Mouse (Mus musculus) liver, embryonic 15.5 days (tissue): Measurements from ENCODE around the gene Gad1. TPM values are rescaled to one million over a fixed set of nuclear protein-coding genes. Genes with fewer than 3 reads are reported as not detected.

Source experiments
- ATAC-seq: fragments of 200-750 bp; cut with Nextera tagmentation; 2 replicates; pipeline ENCODE4 v1.8.0; 2017; ENCODE audit warnings: moderate number of reproducible peaks, mild to moderate bottlenecking, moderate library complexity; ENCODE audit not compliant: insufficient read depth
- H3K27ac ChIP-seq: fragments of 300-500 bp; sonication (generic); replicated peaks from 2 replicates; pipeline ENCODE4 v1.5.1; 2015; ENCODE audit warnings: mild to moderate bottlenecking, inconsistent platforms
- H3K27me3 ChIP-seq: fragments of 300-500 bp; sonication (generic); 2 replicates; pipeline ENCODE4 v1.6.1; 2015; ENCODE audit warnings: mild to moderate bottlenecking, inconsistent platforms
- H3K36me3 ChIP-seq: fragments of 300-500 bp; sonication (generic); replicated peaks from 2 replicates; pipeline ENCODE4 v1.6.1; 2015; ENCODE audit warnings: moderate library complexity, mild to moderate bottlenecking, inconsistent platforms
- H3K4me1 ChIP-seq: fragments of 300-500 bp; sonication (generic); replicated peaks from 2 replicates; pipeline ENCODE4 v1.6.1; 2015; ENCODE audit warnings: inconsistent platforms
- H3K4me2 ChIP-seq: fragments of 300-500 bp; sonication (generic); 2 replicates; pipeline ENCODE4 v1.6.1; 2015; ENCODE audit warnings: moderate library complexity, mild to moderate bottlenecking, inconsistent platforms
- H3K4me3 ChIP-seq: fragments of 300-500 bp; sonication (generic); replicated peaks from 2 replicates; pipeline ENCODE4 v1.5.1; 2015; ENCODE audit warnings: mild to moderate bottlenecking, inconsistent platforms
- H3K9ac ChIP-seq: fragments of 300-500 bp; sonication (generic); 2 replicates; pipeline ENCODE4 v1.6.1; 2015; ENCODE audit warnings: moderate library complexity, mild to moderate bottlenecking, inconsistent platforms
- H3K9me3 ChIP-seq: fragments of 300-500 bp; sonication (generic); replicated peaks from 2 replicates; pipeline ENCODE4 v1.6.1; 2016; ENCODE audit warnings: inconsistent platforms
- WGBS: fragments of 180-500 bp; shearing (Covaris S2); methylation state at CpG from one replicate; pipeline ENCODE4 v1.1.7; 2015; ENCODE audit warnings: mixed read lengths; ENCODE audit not compliant: insufficient replicate concordance; 5-methylcytosine and 5-hydroxymethylcytosine counted together
- polyA plus RNA-seq: library from polyadenylated mRNA; unstranded; fragments of >200 nt; fragmentation: Nextera tagmentation; extraction: Ambion mirVana; gene quantifications from 2 replicates; pipeline ENCODE4 v1.2.1, GENCODE M21; 2015

The Gad1 gene
- polyA plus RNA-seq, 1 experiment from 2014 or later: 0.08 TPM

DNA sequence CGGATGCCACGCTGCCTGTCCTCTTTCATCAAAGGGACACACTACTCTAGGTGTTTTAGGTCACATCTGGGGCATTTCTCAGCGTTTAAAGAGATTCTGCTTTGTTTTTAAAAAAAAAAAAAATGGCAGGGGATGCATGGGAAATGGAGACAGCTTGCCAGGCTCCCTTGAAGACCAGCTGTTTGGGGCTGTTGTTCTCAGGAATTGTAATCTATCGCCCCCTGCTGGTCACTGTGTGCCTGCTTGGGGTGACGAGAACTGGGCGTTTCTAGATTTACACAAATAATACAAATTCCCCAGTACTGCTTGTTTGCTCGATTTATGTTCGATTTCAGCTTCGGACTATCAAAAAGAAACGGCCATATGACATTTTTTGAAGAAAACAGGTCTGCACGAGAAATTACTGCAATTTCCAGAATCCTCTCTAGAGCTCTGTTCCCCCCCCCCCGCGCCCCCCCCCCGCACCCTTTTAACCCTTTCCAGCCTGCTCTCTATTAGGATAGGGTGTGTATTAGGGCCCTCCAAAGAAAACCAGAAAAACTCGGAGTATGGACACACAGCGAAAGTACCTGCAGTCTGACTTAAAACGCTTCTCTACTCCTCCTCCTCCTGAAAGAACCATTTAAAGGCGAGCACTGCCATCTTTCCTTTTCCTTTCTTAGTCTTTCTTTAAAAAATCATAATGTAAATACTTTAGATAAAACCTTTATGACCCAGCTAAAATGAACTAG is 5.4 kb downstream of the Gad1 start:
- H3K27me3 ChIP-seq: peaks cover 53% of the 10 kb centered on the region
- ATAC-seq: no peak
- no peaks in the 10 kb centered on the region for H3K4me1 ChIP-seq
- no peak overlapping the region for H3K4me2 ChIP-seq
- no peak overlapping the region for H3K4me3 ChIP-seq
- no peaks in the 10 kb centered on the region for H3K36me3 ChIP-seq
- no peak overlapping the region for H3K9ac ChIP-seq
- H3K27ac ChIP-seq: no peak overlapping the region
- H3K9me3 ChIP-seq: no peaks in the 10 kb centered on the region
- WGBS: 6% methylated on average over 17 of the region's 18 CpGs

DNA sequence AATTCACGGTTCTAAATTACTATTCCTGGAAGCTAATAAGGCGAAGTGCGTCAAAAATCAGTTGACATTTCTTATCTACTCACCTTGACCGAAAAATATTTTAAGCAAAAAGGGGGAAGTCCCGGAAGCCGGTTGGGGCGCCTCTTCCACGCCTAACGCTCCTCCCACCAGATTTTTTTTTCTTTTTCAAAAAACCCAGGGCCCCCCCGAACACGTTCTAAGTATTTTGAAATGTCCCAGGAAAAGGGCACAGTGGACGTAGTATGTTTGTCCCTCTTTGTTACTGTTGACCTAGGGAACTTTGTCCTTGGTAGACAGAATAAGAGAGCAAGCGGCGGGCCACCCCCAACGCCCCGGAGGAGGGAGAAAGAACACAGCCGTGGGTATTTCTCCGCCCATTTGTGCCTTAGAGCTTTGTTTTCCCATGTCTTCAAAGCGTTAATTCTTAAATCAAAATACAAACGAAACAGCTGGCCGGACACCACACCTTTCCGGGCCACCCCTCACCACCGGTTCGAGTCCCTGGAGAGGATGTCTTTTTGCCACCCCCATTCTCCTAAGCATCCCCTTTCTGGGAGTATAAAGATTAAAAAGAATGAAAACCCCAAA is 6.1 kb downstream of the Gad1 start:
- WGBS: 10% methylated on average over 24 of the region's 24 CpGs
- no peak for ATAC-seq
- H3K4me3 ChIP-seq: no peak overlapping the region

DNA sequence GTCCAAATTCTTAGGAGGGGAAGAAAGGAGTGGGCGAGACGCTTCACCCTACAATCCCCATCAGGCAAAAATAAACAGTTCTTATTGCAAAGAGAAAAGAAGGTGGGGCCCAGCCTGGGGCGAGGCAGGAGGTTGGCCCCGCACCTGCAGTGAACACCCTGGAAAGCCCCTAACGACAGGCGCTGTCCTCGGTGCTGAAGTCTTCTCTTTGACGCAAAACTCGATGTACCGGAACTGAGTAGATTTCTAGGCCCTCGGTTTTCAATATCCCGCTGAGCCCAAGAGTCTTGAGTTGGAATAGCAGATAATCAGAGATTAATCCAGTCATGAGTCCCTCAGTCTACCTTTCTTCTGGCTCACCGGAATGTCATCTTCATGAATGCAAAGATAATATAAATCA is 6.6 kb downstream of the Gad1 start:
- H3K9ac ChIP-seq: no peak overlapping the region
- no peaks in the 10 kb centered on the region for H3K36me3 ChIP-seq
- WGBS: under 1% methylated on average over 13 of the region's 13 CpGs
- no peak for ATAC-seq
- H3K9me3 ChIP-seq: no peaks in the 10 kb centered on the region
- no peak overlapping the region for H3K4me2 ChIP-seq
- no peaks in the 10 kb centered on the region for H3K4me1 ChIP-seq
- no peak overlapping the region for H3K27ac ChIP-seq
- no peak overlapping the region for H3K4me3 ChIP-seq
- peaks cover 65% of the 10 kb centered on the region for H3K27me3 ChIP-seq

More for the DNA sequence above, 6.1 kb downstream of the Gad1 start:
- no peaks in the 10 kb centered on the region for H3K4me1 ChIP-seq
- H3K36me3 ChIP-seq: no peaks in the 10 kb centered on the region
- no peak overlapping the region for H3K9ac ChIP-seq
- no peaks in the 10 kb centered on the region for H3K9me3 ChIP-seq
- H3K4me2 ChIP-seq: no peak overlapping the region
- H3K27me3 ChIP-seq: peaks cover 60% of the 10 kb centered on the region
- H3K27ac ChIP-seq: no peak overlapping the region

DNA sequence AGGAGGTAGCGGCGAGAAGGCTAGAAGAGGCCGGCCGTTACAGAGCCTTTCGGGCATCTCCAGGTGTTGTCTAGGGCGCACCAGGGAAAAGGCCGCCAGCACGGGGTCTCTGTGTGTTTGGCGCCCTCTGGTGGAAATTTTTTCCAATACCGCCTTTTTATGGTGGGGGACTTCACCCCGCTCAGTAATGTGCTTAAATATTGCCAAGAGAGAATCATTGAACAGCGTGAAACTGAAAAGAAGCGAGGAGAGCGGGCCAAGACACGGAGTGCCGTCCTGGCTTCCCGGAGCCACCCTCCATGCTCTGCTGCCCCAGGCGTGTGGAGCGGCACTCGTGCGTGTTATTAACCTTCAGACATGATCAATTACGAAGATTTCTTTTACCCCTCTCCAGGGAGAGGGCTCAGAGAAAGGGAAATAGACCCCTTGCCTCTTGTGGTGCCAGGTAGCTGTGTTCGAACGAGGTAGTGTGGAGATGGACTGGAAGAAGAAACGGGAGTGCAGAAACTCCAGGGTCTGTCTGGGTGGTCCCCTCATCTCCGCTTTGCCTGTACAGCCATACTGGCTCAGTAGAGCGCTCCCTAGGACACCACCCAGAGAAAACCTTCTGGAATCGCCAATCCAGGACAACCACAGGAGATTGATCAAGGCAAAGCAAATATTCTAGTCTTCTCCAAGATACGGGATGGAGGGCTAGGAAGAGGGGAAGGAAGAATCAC is 8.4 kb downstream of the Gad1 start:
- H3K27ac ChIP-seq: no peak overlapping the region
- H3K27me3 ChIP-seq: peaks cover 82% of the 10 kb centered on the region
- H3K36me3 ChIP-seq: no peaks in the 10 kb centered on the region
- H3K4me2 ChIP-seq: no peak overlapping the region
- no peaks in the 10 kb centered on the region for H3K4me1 ChIP-seq
- H3K4me3 ChIP-seq: no peak overlapping the region
- H3K9me3 ChIP-seq: no peaks in the 10 kb centered on the region
- WGBS: 2% methylated on average over 29 of the region's 29 CpGs
- ATAC-seq: no peak
- H3K9ac ChIP-seq: no peak overlapping the region

DNA sequence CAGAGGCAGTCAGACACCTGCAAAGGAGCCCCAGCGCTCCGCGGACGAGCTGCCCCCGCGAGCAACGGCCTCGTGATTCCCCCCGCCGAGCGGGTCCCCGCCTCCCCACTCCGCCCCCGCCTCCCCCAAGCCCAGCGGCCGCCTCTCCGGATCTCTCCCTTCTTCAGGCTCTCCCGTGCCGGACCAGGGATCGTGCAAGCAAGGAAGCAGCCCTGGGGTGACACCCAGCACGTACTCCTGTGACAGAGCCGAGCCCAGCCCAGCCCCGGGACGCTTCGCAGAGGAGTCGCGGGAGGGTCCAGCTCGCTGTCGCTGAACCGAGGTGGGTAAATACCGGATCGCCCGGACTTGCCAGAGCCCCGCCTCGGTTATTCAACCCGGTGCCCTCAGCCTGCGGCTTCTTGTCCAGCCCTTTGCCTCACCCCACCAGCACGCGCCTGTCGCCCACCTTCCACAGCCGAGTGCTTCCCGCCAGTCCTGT is 9.2 kb downstream of the Gad1 start:
- Histone ChIP-seq H3K4me1 (no peaks in the 10 kb centered on the region), H3K9ac (no peak overlapping the region), H3K27me3 (peaks cover 91% of the 10 kb centered on the region), H3K36me3 (no peaks in the 10 kb centered on the region), H3K27ac (no peak overlapping the region), H3K4me3 (no peak overlapping the region), H3K9me3 (no peaks in the 10 kb centered on the region), H3K4me2 (no peak overlapping the region)
- 2% methylated on average over 42 of the region's 42 CpGs for WGBS
- ATAC-seq: no peak

DNA sequence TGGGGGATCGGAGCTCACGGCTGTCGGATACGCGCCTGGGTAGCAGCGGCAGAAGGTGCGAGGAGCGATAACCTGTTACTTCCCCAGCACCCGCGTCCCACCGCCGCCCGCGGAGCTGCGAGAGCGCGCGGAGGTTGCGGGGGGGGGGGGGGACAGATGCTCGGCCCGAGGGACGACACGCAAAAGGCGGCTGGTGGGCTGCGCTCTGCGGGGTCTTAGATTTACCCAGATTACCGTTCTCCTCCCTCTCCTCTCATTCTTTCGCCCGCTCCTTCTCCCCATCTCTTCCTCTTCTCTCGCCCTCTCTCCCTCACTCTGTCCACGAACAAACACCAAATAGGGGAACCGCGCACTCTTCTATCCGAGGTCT is 9.7 kb downstream of the Gad1 start:
- Histone ChIP-seq H3K4me3 (no peak overlapping the region), H3K36me3 (no peaks in the 10 kb centered on the region), H3K27ac (no peak overlapping the region), H3K27me3 (peaks cover 96% of the 10 kb centered on the region), H3K4me2 (no peak overlapping the region), H3K9ac (no peak overlapping the region), H3K4me1 (no peaks in the 10 kb centered on the region), H3K9me3 (no peaks in the 10 kb centered on the region)
- no peak for ATAC-seq
- WGBS: under 1% methylated on average over 29 of the region's 34 CpGs

DNA sequence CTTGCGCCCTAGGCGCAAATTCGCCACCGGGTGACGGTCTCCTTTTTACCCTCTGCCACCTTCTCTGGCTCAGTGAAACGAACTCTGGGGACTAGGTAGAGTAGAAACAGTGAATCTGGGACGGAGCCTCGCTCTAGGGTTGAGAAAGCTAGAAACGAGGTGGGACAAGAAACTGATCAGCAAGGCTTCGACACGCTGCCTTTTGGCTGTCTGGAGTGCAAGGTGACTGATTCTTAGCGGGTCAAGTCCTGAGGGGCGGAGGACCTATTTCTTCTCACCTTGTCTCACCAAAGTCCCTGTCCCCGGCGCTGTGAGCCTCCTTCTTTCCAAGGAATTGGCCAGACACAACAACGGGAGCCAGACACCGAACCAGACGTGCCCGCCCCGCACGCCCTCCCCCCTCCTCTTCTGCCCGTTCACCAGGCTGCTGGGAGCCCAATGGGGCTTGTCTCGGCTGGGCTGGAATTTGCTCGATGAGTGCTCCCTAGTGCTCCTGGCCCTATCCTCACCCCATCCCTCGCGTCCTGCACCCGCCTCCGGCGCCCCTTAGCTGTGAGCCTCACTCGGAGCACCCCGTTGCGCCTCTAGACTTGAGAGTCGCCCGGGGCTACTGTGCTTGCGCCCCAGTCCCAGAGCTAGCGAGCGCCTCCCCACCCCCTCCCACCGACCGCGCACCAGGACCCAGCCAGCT is 10.3 kb downstream of the Gad1 start:
- no peak overlapping the region for H3K27ac ChIP-seq
- no peak for ATAC-seq
- no peaks in the 10 kb centered on the region for H3K4me1 ChIP-seq
- peaks cover 98% of the 10 kb centered on the region for H3K27me3 ChIP-seq
- 3% methylated on average over 39 of the region's 40 CpGs for WGBS
- no peak overlapping the region for H3K4me3 ChIP-seq
- H3K36me3 ChIP-seq: no peaks in the 10 kb centered on the region
- no peak overlapping the region for H3K9ac ChIP-seq
- H3K9me3 ChIP-seq: no peaks in the 10 kb centered on the region
- H3K4me2 ChIP-seq: no peak overlapping the region

DNA sequence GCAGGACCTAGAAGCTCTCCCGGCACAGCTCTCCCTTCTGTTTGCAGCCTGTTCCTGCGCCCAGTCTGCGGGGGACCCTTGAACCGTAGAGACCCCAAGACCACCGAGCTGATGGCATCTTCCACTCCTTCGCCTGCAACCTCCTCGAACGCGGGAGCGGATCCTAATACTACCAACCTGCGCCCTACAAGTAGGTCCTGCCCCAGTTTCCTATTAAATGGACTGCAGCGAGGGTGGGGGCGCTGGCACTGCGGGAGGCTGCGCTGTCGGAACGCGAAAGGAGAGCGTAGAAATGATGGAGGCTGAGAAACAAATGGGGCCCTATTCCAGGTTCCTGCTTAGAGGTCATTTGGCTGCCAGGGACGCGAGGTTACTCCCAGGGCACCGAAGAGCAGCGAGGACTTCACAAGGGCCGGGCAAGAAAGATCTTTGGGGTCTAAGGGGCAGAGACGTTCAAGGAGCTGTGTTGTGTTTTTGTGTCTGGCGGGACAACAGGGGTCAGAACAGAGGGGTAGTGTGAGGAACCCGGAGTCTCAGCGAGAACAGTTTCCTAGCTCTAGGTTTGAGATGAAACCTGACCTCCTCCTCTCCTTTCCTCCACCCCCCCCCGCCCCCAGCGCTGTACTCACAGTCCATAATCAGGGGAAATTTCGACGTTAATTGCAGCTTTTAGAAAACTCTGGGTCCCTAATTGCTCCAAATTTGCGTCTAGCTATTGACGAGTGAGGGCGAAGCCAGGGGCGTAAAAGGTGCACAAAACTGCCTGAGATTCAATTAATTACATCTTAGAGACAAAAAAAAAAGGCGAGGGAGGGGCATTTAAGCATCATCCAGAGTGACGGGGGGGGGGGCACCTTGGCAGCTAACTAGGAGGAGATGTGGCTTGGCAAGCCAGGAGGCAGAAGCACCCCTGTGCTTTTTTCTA is 11.1 kb downstream of the Gad1 start:
- no peaks in the 10 kb centered on the region for H3K9me3 ChIP-seq
- H3K4me3 ChIP-seq: no peak overlapping the region
- H3K9ac ChIP-seq: no peak overlapping the region
- H3K36me3 ChIP-seq: no peaks in the 10 kb centered on the region
- peaks cover 100% of the 10 kb centered on the region for H3K27me3 ChIP-seq
- WGBS: 1% methylated on average over 38 of the region's 38 CpGs
- H3K4me2 ChIP-seq: no peak overlapping the region
- no peaks in the 10 kb centered on the region for H3K4me1 ChIP-seq
- no peak overlapping the region for H3K27ac ChIP-seq
- no peak for ATAC-seq

DNA sequence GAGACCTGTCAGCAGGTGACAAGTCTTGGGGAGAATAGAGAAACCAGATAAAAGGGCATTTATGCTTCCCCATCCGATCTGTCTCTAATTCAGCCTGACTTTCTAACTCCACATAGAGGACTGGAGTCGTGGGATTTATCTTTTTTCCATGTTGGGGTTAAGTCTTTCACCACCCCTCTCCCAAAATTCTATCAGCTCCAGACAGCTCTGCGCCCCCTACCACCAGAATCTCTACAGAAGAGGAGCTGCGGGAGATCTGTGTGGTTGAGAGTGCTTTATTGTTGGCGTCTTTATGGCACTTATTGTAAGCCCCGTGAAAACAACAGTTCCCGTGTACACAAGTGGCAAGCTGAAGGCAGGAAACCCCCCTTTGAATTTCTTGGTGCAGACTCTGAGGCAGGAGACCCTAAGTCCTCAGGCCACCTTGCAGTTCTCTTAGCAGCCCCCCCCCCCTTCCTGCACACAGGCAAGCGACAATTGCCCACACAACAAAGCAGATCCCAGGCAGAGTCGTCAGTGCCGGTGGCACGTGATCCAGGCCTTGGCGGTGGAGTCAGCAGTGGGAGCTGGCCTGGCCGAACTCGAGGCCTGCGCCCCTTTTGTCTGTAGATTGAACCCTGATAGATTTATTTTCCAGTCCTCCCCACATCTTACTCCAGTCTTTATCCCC is 11.9 kb downstream of the Gad1 start:
- peaks cover 100% of the 10 kb centered on the region for H3K27me3 ChIP-seq
- H3K4me1 ChIP-seq: no peaks in the 10 kb centered on the region
- no peak overlapping the region for H3K4me2 ChIP-seq
- no peak overlapping the region for H3K4me3 ChIP-seq
- no peak overlapping the region for H3K27ac ChIP-seq
- H3K36me3 ChIP-seq: no peaks in the 10 kb centered on the region
- WGBS: 4% methylated on average over 15 of the region's 15 CpGs
- no peak overlapping the region for H3K9ac ChIP-seq
- no peaks in the 10 kb centered on the region for H3K9me3 ChIP-seq
- no peak for ATAC-seq
